Mouse (Mus musculus) embryo, embryonic 10.5 days (tissue): ENCODE measurements around the gene Wsb2.
A peak's percentile ranks its signal among the peaks of the same experiment; 100 is the strongest.
"Not testable (repeated sequence)": the region's sequence is repeated elsewhere in the genome, so short reads cannot be mapped to it uniquely, and the experiment has no call there.

ENCODE experiments used
- DNase-seq: peaks from one replicate; pipeline ENCODE4 v3.0.0-alpha.2; 2015; ENCODE audit warnings: low spot score

Gene Wsb2

GRCm38 (mm10) chr5:117388296-117388751 is 31.2 kb downstream of the Wsb2 start:
- DNase-seq, result peak; percentile 80

- DNase-seq, result peak; percentile 98
These were observed 31.8 kb downstream of the Wsb2 start, which contains the start of gene Rfc5 for GRCm38 (mm10) chr5:117388877-117389276. Gene Rfc5 (minus strand): TSS chr5:117389047.

GRCm38 (mm10) chr5:117390895-117391294 is 33.8 kb downstream of the Wsb2 start:
- no peak for DNase-seq

DNA sequence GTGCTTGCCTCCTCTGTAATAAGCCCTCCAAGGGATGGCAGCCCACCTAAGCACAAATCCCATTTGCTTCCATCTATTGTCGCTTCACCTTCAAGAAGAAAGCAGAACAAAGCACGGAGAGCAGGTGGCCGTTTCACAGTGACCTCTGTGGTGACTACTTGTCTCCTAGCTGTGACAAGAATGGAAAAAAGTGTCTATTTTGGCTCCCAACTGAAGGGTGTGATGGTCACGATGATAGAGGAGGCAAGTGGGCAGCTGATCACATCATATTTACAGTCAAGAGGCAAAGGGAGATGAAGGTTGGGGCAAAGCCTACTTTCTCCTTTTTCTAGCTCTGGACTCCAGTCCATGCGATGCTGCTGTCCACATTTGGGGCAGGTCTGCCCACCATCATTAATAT is 38.7 kb downstream of the Wsb2 start:
- DNase-seq, result no peak

- no peak for DNase-seq
These were observed 39.5 kb downstream of the Wsb2 start for GRCm38 (mm10) chr5:117396596-117397014.

DNA sequence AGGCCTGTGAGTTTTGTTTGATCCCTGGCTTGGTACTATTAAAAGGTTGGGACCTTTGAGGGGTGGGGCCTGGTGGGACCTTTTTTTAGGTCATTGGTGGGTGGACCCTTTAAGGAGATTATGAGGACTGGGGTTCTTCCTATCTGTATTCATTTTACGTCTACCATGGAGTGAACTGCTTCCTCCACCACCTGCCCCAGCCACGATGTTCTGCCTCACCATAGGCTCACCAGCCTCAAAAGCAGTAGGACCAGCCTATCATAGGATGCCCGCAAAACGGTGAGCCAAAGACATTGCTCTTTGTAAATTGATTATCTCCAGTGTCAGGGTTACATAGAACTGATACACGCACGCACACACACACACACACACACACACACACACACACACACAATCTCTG is 40.3 kb downstream of the Wsb2 start:
- DNase-seq, result no peak

GRCm38 (mm10) chr5:117398007-117398550 is 41.0 kb downstream of the Wsb2 start:
- DNase-seq, result no peak

- DNase-seq, result no peak
These were observed 42.2 kb downstream of the Wsb2 start for GRCm38 (mm10) chr5:117399281-117399680.

- no peak for DNase-seq
These were observed 46.5 kb downstream of the Wsb2 start for GRCm38 (mm10) chr5:117403609-117404008.

DNA sequence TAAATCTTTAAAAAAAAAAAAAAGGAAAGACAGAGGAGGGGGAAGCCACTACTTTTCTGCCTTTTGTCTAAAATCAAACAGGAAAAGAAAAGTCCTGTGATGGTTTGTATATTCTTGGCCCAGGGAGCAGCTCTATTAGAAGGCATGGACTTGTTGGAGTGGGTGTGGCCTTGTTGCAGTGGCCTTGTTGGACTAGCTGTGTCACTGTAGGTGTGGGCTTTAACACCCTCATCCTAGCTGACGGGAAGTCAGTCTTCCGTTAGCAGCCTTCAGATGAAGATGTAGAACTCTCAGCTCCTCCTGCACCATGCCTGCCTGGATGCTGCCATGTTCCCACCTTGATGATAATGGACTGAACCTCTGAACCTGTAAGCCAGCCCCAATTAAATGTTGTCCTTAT is 47.6 kb downstream of the Wsb2 start:
- DNase-seq, result not testable (repeated sequence)

GRCm38 (mm10) chr5:117408216-117408615 is 51.1 kb downstream of the Wsb2 start:
- DNase-seq, result peak; percentile 54

GRCm38 (mm10) chr5:117409369-117409768 is 52.3 kb downstream of the Wsb2 start:
- no peak for DNase-seq

DNA sequence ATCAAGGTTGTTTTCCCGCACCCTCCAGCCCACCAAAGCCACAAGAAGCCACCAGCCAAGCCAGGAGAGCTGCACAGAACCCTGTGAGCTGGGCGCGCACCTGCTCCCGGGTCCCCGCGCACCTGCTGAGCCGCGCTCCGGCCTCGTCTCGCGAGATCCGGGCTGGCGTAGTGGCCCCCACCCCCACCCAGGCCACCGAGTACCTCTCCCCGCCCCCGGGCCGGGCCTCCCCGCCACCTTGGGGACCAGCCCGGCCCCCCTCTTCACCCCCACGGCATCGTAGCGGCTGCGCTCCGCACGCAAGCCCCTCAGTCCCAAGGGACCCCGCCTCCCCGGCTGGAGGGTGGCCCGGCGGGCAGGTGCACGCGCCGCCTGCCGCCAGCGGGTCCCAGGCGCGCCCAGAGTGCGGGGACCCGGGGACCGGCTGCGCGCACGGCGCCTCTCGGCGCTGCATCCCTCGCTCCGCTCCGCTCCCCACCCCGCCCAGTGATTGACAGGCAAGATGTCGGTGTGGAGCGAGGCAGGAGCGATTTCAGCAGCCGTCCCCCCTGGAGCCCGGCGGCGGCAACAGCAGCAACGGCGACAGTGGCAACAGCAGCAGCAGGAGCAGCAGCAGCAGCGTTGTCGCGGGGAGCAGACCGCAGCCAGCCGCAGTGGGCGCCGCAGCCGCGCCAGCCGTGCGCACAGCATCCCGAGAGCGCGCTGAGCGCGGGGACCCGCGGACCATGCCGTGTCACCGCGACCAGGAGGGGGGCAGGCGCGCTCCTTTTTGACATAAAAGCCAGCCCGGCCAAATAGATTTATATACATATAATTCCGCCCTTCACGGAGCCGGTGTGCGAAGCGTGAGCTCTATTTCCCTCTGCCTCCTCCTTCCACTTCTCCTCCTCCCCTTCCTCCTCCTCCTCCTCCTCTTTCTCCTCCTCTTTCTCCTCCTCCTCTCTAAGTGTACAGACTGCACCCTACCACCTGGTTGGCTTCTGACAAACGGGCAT is 56.7 kb downstream of the Wsb2 start, which contains the start of gene Ksr2:
TSS of gene Ksr2 (plus strand) at position 494 of the 995 bp plus-strand sequence.
- DNase-seq, result peak; percentile 67

DNA sequence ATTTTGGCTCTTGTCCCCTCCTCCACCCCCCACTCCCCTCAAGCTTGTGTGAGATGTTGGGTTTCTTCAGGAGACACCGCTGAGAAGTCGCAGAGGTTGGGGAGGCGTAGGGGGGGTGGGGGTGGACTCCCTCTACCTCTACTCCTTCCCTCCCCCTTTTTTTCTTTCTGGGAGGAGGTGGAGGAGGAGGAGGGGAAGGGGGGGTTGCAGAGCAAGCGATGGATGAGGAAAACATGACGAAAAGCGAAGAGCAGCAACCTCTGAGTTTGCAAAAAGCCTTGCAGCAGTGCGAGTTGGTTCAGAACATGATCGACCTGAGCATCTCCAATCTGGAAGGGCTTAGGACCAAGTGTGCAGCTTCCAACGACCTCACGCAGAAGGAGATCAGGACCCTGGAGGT is 57.5 kb downstream of the Wsb2 start:
- peak; percentile 17 for DNase-seq

DNA sequence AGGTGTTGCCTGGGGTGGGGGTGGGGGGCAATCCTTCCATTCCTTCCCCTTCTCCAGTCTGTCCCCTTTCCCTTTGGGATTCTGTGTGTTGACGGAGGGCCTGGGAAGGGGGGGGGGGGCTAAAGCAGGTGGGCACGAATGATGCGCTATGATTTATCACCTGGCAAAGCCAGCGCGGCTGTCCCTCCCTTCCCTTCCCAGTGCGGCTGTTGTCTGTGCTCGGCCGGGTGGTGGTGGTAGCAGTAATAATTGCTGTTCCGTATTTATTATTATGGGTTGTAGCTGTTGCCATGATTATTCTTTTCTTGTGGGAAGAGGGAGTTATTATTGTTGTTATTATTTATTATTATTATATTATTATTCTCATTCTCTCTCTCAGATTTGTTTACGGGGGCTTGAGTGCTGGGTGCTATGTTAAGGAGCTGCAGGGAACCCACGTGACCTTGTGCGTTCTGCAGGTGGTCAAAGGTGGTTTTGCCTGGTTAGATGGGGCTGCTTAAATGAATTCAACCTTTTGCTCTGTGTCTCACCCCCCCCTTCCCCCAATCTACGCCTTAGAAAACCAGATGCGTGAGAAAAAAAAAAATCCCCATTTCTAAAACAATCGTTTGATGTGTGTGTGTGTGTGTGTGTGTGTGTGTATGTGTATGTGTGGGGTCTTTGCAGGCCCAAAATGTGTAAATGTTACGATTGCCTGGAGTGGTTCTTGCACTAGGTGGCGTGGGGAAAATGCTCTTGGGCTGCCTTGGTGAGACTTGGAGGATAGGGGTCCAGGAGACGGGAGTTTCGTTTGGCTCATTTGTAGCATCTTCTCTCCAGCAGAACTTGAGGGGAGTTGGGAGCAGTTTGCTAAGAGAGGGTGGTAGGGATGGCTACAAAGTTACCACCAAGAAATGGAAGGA is 58.2 kb downstream of the Wsb2 start:
- no peak for DNase-seq

DNA sequence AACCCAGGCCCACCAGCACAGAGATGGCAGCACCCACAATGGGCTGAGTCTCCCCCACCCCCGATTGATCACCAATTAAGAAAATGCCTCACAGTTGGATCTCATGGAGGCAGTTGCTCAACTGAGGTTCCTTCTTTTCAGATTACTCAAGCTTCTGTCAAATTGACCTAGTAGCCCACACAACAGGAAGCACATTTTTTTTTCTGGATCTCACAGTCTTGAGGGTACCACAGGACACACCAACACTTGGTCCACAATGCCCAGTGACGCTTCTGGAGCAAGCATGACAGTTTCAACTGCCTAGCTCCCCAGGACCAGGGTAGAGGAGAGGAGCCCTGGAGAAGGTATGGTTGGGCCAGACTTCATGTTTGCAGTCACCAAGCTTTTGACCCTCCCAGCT is 60.3 kb downstream of the Wsb2 start:
- no peak for DNase-seq
